Mouse (Mus musculus) ES-Bruce4 (cell line): Measurements from ENCODE around the gene Lrrfip2. TPM values are rescaled to one million over a fixed set of nuclear protein-coding genes. Genes with fewer than 3 reads are reported as not detected.

Experiments used
- H3K27ac ChIP-seq: 2 replicates; pipeline ENCODE4 v1.5.1; 2012; ENCODE audit warnings: low read length, inconsistent platforms; ENCODE audit not compliant: insufficient read depth
- H3K27me3 ChIP-seq: 2 replicates; pipeline ENCODE4 v1.6.1; 2012; ENCODE audit warnings: mild to moderate bottlenecking, low read length, inconsistent platforms; ENCODE audit not compliant: control insufficient read depth, poor library complexity, insufficient read depth, severe bottlenecking
- H3K36me3 ChIP-seq: 2 replicates; pipeline ENCODE4 v1.6.1; 2012; ENCODE audit warnings: inconsistent platforms, mild to moderate bottlenecking, low read length, moderate library complexity; ENCODE audit not compliant: control insufficient read depth, poor library complexity, insufficient read depth, severe bottlenecking
- H3K4me1 ChIP-seq: one replicate; pipeline ENCODE4 v1.8.1; 2011; ENCODE audit warnings: low read length; ENCODE audit not compliant: control insufficient read depth, insufficient read depth
- H3K4me3 ChIP-seq: 2 replicates; pipeline ENCODE4 v1.5.1; 2011; ENCODE audit warnings: low read depth, mild to moderate bottlenecking, low read length
- H3K9ac ChIP-seq: 2 replicates; pipeline ENCODE4 v1.6.1; 2012; ENCODE audit warnings: low read depth, mild to moderate bottlenecking, inconsistent platforms; ENCODE audit not compliant: poor library complexity, severe bottlenecking
- H3K9me3 ChIP-seq: replicated peaks from 2 replicates; pipeline ENCODE4 v1.6.1; 2012; ENCODE audit warnings: mild to moderate bottlenecking, low read length, inconsistent platforms; ENCODE audit not compliant: control insufficient read depth, poor library complexity, insufficient read depth, severe bottlenecking
- CTCF ChIP-seq: IDR thresholded peaks from one replicate; pipeline ENCODE4 v1.8.1; 2011; ENCODE audit warnings: low read depth, low read length
- EP300 ChIP-seq: IDR thresholded peaks from 2 replicates; pipeline ENCODE4 v1.6.1; 2011; ENCODE audit warnings: low read depth, low read length; ENCODE audit not compliant: insufficient read depth
- POLR2A ChIP-seq: IDR thresholded peaks from one replicate; pipeline ENCODE4 v1.8.1; 2011; ENCODE audit warnings: low read length; ENCODE audit not compliant: insufficient read depth
- polyA plus RNA-seq: library from polyadenylated mRNA; stranded (reverse); fragments of >200 nt; gene quantifications from 2 replicates; pipeline ENCODE4 v1.2.4, GENCODE M21; 2011; ENCODE audit warnings: low read depth; ENCODE audit not compliant: missing spikeins, insufficient read depth, insufficient read length

Lrrfip2 gene
- polyA plus RNA-seq, 1 experiment, result 62.0 TPM

GRCm38 (mm10) chr9:111092657-111093056 is 24.7 kb upstream of the Lrrfip2 start:
- no peak overlapping the region for H3K27ac ChIP-seq
- peaks cover 8% of the 10 kb centered on the region for H3K4me1 ChIP-seq
- no peaks in the 10 kb centered on the region for H3K36me3 ChIP-seq
- H3K27me3 ChIP-seq, result no peaks in the 10 kb centered on the region
- no peak overlapping the region for H3K9ac ChIP-seq
- no peaks in the 10 kb centered on the region for H3K9me3 ChIP-seq
- no peak for TF ChIP-seq EP300
- TF ChIP-seq CTCF, result no peak
- no peak for TF ChIP-seq POLR2A
- H3K4me3 ChIP-seq, result no peak overlapping the region

GRCm38 (mm10) chr9:111093094-111093493 is 24.3 kb upstream of the Lrrfip2 start:
- Histone ChIP-seq H3K4me1 (peaks cover 8% of the 10 kb centered on the region), H3K27ac (no peak overlapping the region), H3K27me3 (no peaks in the 10 kb centered on the region), H3K36me3 (no peaks in the 10 kb centered on the region), H3K4me3 (no peak overlapping the region), H3K9ac (no peak overlapping the region), H3K9me3 (no peaks in the 10 kb centered on the region)
- TF ChIP-seq POLR2A, result no peak
- peak; percentile 83 for TF ChIP-seq CTCF
- no peak for TF ChIP-seq EP300

GRCm38 (mm10) chr9:111094626-111095025 is 22.8 kb upstream of the Lrrfip2 start:
- TF ChIP-seq CTCF (no peak), EP300 (no peak), POLR2A (no peak)
- Histone ChIP-seq H3K9me3 (no peaks in the 10 kb centered on the region), H3K9ac (no peak overlapping the region), H3K36me3 (no peaks in the 10 kb centered on the region), H3K4me3 (no peak overlapping the region), H3K27me3 (no peaks in the 10 kb centered on the region), H3K27ac (no peak overlapping the region), H3K4me1 (peaks cover 3% of the 10 kb centered on the region)

GRCm38 (mm10) chr9:111095710-111096109 is 21.7 kb upstream of the Lrrfip2 start:
- TF ChIP-seq CTCF (no peak), POLR2A (no peak), EP300 (no peak)

GRCm38 (mm10) chr9:111096419-111097326 is 20.7 kb upstream of the Lrrfip2 start:
- H3K9me3 ChIP-seq, result no peaks in the 10 kb centered on the region
- H3K4me1 ChIP-seq, result peaks cover 3% of the 10 kb centered on the region
- no peak for TF ChIP-seq CTCF
- no peak for TF ChIP-seq POLR2A
- TF ChIP-seq EP300, result no peak
- no peak overlapping the region for H3K4me3 ChIP-seq
- H3K36me3 ChIP-seq, result no peaks in the 10 kb centered on the region
- H3K9ac ChIP-seq, result no peak overlapping the region
- no peaks in the 10 kb centered on the region for H3K27me3 ChIP-seq
- H3K27ac ChIP-seq, result no peak overlapping the region

More at GRCm38 (mm10) chr9:111095710-111096109, 21.7 kb upstream of the Lrrfip2 start:
- no peaks in the 10 kb centered on the region for H3K9me3 ChIP-seq
- H3K27me3 ChIP-seq, result no peaks in the 10 kb centered on the region
- H3K9ac ChIP-seq, result no peak overlapping the region
- no peak overlapping the region for H3K27ac ChIP-seq
- H3K36me3 ChIP-seq, result no peaks in the 10 kb centered on the region
- H3K4me3 ChIP-seq, result no peak overlapping the region
- peaks cover 3% of the 10 kb centered on the region for H3K4me1 ChIP-seq

GRCm38 (mm10) chr9:111097543-111097942 is 19.8 kb upstream of the Lrrfip2 start:
- Histone ChIP-seq H3K4me1 (peaks cover 3% of the 10 kb centered on the region), H3K9me3 (no peaks in the 10 kb centered on the region), H3K27ac (no peak overlapping the region), H3K4me3 (no peak overlapping the region), H3K9ac (no peak overlapping the region), H3K27me3 (no peaks in the 10 kb centered on the region), H3K36me3 (no peaks in the 10 kb centered on the region)
- TF ChIP-seq EP300, result no peak
- no peak for TF ChIP-seq POLR2A
- no peak for TF ChIP-seq CTCF
